Mouse (Mus musculus): ENCODE measurements at regions not wholly inside any gene's neighbourhood (a gene's known extent, or its start where the extent isn't known, plus 50 kb on each side); places are given as distances from the start of the nearest gene placed in this dataset.

GRCm38 (mm10) chr9:59189141-59189540 lies 102.2 kb upstream of the Adpgk start:
- TF ChIP-seq CTCF (IDR thresholded peaks at IDR 0.05) = no peak
- DNase-seq (ENCODE audit: extremely low spot score in 1 of 2, low spot score in 2 of 2) = no peak
- no peak overlapping the region for H3K4me3 ChIP-seq
- intact Hi-C loops (cut with DNase I) = no loop called here
- no peak overlapping the region for H3K27ac ChIP-seq

GRCm38 (mm10) chr9:59188411-59188810 lies 102.9 kb upstream of the Adpgk start:
- H3K4me3 ChIP-seq = no peak overlapping the region
- intact Hi-C loops (cut with DNase I) = no loop called here
- DNase-seq (ENCODE audit: extremely low spot score in 1 of 2, low spot score in 2 of 2) = no peak
- TF ChIP-seq CTCF (IDR thresholded peaks at IDR 0.05) = no peak
- no peak overlapping the region for H3K27ac ChIP-seq

- no peak for DNase-seq (ENCODE audit: extremely low spot score in 1 of 2, low spot score in 2 of 2)
- no peak overlapping the region for H3K4me3 ChIP-seq
- intact Hi-C loops (cut with DNase I) = no loop called here
- no peak for TF ChIP-seq CTCF (IDR thresholded peaks at IDR 0.05)
- no peak overlapping the region for H3K27ac ChIP-seq
Measured at GRCm38 (mm10) chr9:59186326-59186725, 105.0 kb upstream of the Adpgk start.

GRCm38 (mm10) chr9:59184089-59184488 lies 107.3 kb upstream of the Adpgk start:
- no peak for DNase-seq (ENCODE audit: extremely low spot score in 1 of 2, low spot score in 2 of 2)
- no peak for TF ChIP-seq CTCF (IDR thresholded peaks at IDR 0.05)
- H3K27ac ChIP-seq = no peak overlapping the region
- H3K4me3 ChIP-seq = no peak overlapping the region
- intact Hi-C loops (cut with DNase I) = loop anchor here (5.0 kb wide), 1 partner anchor 147 kb away; the partner anchor contains the start of gene Neo1

GRCm38 (mm10) chr9:59182906-59183305 lies 108.5 kb upstream of the Adpgk start:
- H3K27ac ChIP-seq = peak overlapping the region; percentile 62; the same call in 1 of the 2 replicates

GRCm38 (mm10) chr9:59182490-59182889 lies 108.9 kb upstream of the Adpgk start:
- Histone ChIP-seq H3K27ac (peak overlapping the region; percentile 62; the same call in 1 of the 2 replicates), H3K4me3 (no peak overlapping the region)
- TF ChIP-seq CTCF (IDR thresholded peaks at IDR 0.05) = no peak

More at GRCm38 (mm10) chr9:59182906-59183305, 108.5 kb upstream of the Adpgk start:
- no peak overlapping the region for H3K4me3 ChIP-seq
- intact Hi-C loops (cut with DNase I) = loop anchor here (5.0 kb wide), 1 partner anchor 146 kb away; the partner anchor contains the start of gene Neo1
- no peak for DNase-seq (ENCODE audit: extremely low spot score in 1 of 2, low spot score in 2 of 2)
- TF ChIP-seq CTCF (IDR thresholded peaks at IDR 0.05) = no peak

GRCm38 (mm10) chr9:59171576-59171975 lies 119.8 kb upstream of the Adpgk start:
- no peak overlapping the region for H3K27ac ChIP-seq
- no peak overlapping the region for H3K4me3 ChIP-seq
- no peak for TF ChIP-seq CTCF (IDR thresholded peaks at IDR 0.05)
- DNase-seq (ENCODE audit: extremely low spot score in 1 of 2, low spot score in 2 of 2) = no peak
- intact Hi-C loops (cut with DNase I) = no loop called here

More at GRCm38 (mm10) chr9:59182490-59182889, 108.9 kb upstream of the Adpgk start:
- peak; percentile 49 to 70 for DNase-seq (ENCODE audit: extremely low spot score in 1 of 2, low spot score in 2 of 2)
- intact Hi-C loops (cut with DNase I) = loop anchor here (5.0 kb wide), 1 partner anchor 145 kb away; the partner anchor contains the start of gene Neo1

- no peak overlapping the region for H3K27ac ChIP-seq
- no peak overlapping the region for H3K4me3 ChIP-seq
- intact Hi-C loops (cut with DNase I) = no loop called here
- no peak for TF ChIP-seq CTCF (IDR thresholded peaks at IDR 0.05)
- no peak for DNase-seq (ENCODE audit: extremely low spot score in 1 of 2, low spot score in 2 of 2)
Measured at GRCm38 (mm10) chr9:59163390-59163976, 127.2 kb upstream of the Neo1 start.

- intact Hi-C loops (cut with DNase I) = no loop called here
- TF ChIP-seq CTCF (IDR thresholded peaks at IDR 0.05) = no peak
- DNase-seq (ENCODE audit: extremely low spot score in 1 of 2, low spot score in 2 of 2) = no peak
- H3K4me3 ChIP-seq = no peak overlapping the region
- no peak overlapping the region for H3K27ac ChIP-seq
Measured at GRCm38 (mm10) chr9:59162954-59163353, 126.7 kb upstream of the Neo1 start.

- Histone ChIP-seq H3K4me3 (no peak overlapping the region), H3K27ac (no peak overlapping the region)
- intact Hi-C loops (cut with DNase I) = no loop called here
- no peak for DNase-seq (ENCODE audit: extremely low spot score in 1 of 2, low spot score in 2 of 2)
- no peak for TF ChIP-seq CTCF (IDR thresholded peaks at IDR 0.05)
Measured at GRCm38 (mm10) chr9:59157663-59158062, 121.4 kb upstream of the Neo1 start.

- no peak for DNase-seq (ENCODE audit: extremely low spot score in 1 of 2, low spot score in 2 of 2)
- Histone ChIP-seq H3K27ac (no peak overlapping the region), H3K4me3 (no peak overlapping the region)
- intact Hi-C loops (cut with DNase I) = no loop called here
- no peak for TF ChIP-seq CTCF (IDR thresholded peaks at IDR 0.05)
Measured at GRCm38 (mm10) chr9:59153945-59154344, 117.7 kb upstream of the Neo1 start.

- intact Hi-C loops (cut with DNase I) = no loop called here
- TF ChIP-seq CTCF (IDR thresholded peaks at IDR 0.05) = no peak
Measured at GRCm38 (mm10) chr9:59153126-59153525, 116.9 kb upstream of the Neo1 start.

GRCm38 (mm10) chr9:59144256-59144800 lies 108.1 kb upstream of the Neo1 start:
- H3K27ac ChIP-seq = no peak overlapping the region
- DNase-seq (ENCODE audit: extremely low spot score in 1 of 2, low spot score in 2 of 2) = no peak
- intact Hi-C loops (cut with DNase I) = no loop called here
- TF ChIP-seq CTCF (IDR thresholded peaks at IDR 0.05) = no peak
- no peak overlapping the region for H3K4me3 ChIP-seq

More at GRCm38 (mm10) chr9:59153126-59153525, 116.9 kb upstream of the Neo1 start:
- no peak overlapping the region for H3K4me3 ChIP-seq
- no peak overlapping the region for H3K27ac ChIP-seq
- DNase-seq (ENCODE audit: extremely low spot score in 1 of 2, low spot score in 2 of 2) = no peak

Measured in left cerebral cortex, adult 2 months (tissue).